Mouse (Mus musculus) lung, embryonic 14.5 days (tissue): ENCODE measurements around the gene Coil. TPM values are rescaled to one million over a fixed set of nuclear protein-coding genes. Genes with fewer than 3 reads are reported as not detected.

Source experiments
- ATAC-seq: fragments of 200-750 bp; cut with Nextera tagmentation; 2 replicates; pipeline ENCODE4 v1.8.0; 2017; ENCODE audit warnings: mild to moderate bottlenecking, moderate TSS enrichment, moderate library complexity; ENCODE audit not compliant: insufficient read depth
- DNase-seq: peaks from one replicate; pipeline ENCODE4 v3.0.0-alpha.2; 2015
- H3K27ac ChIP-seq: fragments of 300-500 bp; sonication (generic); 2 replicates; pipeline ENCODE4 v1.5.1; 2014; ENCODE audit warnings: low read depth, mild to moderate bottlenecking, moderate library complexity
- H3K27me3 ChIP-seq: fragments of 300-500 bp; sonication (generic); 2 replicates; pipeline ENCODE4 v1.6.1; 2014; ENCODE audit warnings: low read length, control low read depth; ENCODE audit not compliant: insufficient read depth
- H3K36me3 ChIP-seq: fragments of 300-500 bp; sonication (generic); 2 replicates; pipeline ENCODE4 v1.6.1; 2014; ENCODE audit warnings: control low read depth; ENCODE audit not compliant: insufficient read depth
- H3K4me1 ChIP-seq: fragments of 300-500 bp; sonication (generic); 2 replicates; pipeline ENCODE4 v1.6.1; 2014; ENCODE audit warnings: antibody characterized with exemption, control low read depth; ENCODE audit not compliant: insufficient read depth
- H3K4me2 ChIP-seq: fragments of 300-500 bp; sonication (generic); 2 replicates; pipeline ENCODE4 v1.6.1; 2014; ENCODE audit warnings: mild to moderate bottlenecking
- H3K4me3 ChIP-seq: fragments of 300-500 bp; sonication (generic); 2 replicates; pipeline ENCODE4 v1.5.1; 2014; ENCODE audit warnings: low read depth, low read length
- H3K9ac ChIP-seq: fragments of 300-500 bp; sonication (generic); 2 replicates; pipeline ENCODE4 v1.6.1; 2014
- H3K9me3 ChIP-seq: fragments of 300-500 bp; sonication (generic); 2 replicates; pipeline ENCODE4 v1.6.1; 2016; ENCODE audit warnings: low read depth, low read length, control low read depth
- CTCF ChIP-seq: IDR thresholded peaks from 2 replicates; pipeline ENCODE4 v1.5.1; 2016; ENCODE audit warnings: antibody characterized with exemption, low read depth
- WGBS: fragments of 180-500 bp; shearing (Covaris S2); extraction: QIAGEN DNeasy Blood & Tissue Kit; methylation state at CpG from one replicate; pipeline ENCODE4 v1.1.7; 2014; 5-methylcytosine and 5-hydroxymethylcytosine counted together
- polyA plus RNA-seq: library from polyadenylated mRNA; unstranded; fragments of >200 nt; fragmentation: Nextera tagmentation; extraction: Ambion mirVana; gene quantifications from 2 replicates; pipeline ENCODE4 v1.2.1, GENCODE M21; 2014

Gene Coil
- polyA plus RNA-seq, 1 experiment from 2014 or later = 12.2 TPM

DNA sequence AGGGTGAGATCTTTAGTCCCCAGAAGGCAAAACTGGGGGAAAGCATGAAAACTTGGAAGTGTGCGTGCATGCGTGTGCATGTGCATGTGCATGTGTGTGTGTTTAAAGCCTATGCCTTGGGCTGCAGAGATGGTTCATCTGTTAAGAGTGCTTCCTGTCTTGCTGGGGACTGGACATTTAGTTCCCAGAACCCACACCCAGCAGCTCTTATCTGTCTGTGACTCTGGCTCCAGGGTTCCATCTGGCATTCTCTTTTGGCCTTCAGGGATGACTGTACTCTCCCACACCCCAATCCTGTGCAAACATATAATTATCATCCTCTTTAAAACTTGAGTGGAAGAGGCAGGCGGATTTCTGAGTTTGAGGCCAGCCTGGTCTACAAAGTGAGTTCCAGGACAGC lies 56.1 kb downstream of the Coil start:
- H3K27me3 ChIP-seq = no peaks in the 10 kb centered on the region
- WGBS = 94% methylated on average over 3 of the region's 3 CpGs
- H3K4me2 ChIP-seq = no peak overlapping the region
- H3K9ac ChIP-seq = no peak overlapping the region
- H3K9me3 ChIP-seq = no peaks in the 10 kb centered on the region
- H3K27ac ChIP-seq = no peak overlapping the region
- no peak for DNase-seq
- H3K36me3 ChIP-seq = no peaks in the 10 kb centered on the region
- ATAC-seq = no peak
- H3K4me1 ChIP-seq = peaks cover 6% of the 10 kb centered on the region
- no peak overlapping the region for H3K4me3 ChIP-seq
- no peak for TF ChIP-seq CTCF

DNA sequence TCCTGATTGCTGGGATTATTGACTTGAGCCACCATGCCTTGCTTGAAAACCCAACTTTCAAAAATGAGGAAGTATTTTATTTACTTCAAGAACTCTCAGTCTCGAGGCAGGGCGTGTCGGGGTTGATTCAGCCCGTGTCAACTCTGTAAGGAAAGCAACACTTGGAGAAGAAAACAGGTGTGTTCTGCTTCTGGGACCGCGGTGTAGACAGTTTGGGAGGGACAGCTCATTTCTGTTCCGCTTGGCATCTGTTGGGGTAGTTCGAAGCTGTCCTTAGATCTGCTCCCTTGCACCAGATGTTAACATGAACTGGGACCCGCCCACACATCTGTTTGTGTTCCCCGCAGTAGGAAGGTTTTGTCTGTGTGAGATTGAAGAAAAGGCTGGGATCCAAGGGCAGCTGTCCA lies 57.9 kb downstream of the Coil start:
- no peaks in the 10 kb centered on the region for H3K9me3 ChIP-seq
- H3K4me3 ChIP-seq = no peak overlapping the region
- DNase-seq (peak; percentile 21), ATAC-seq (no peak)
- H3K4me1 ChIP-seq = peaks cover 6% of the 10 kb centered on the region
- H3K4me2 ChIP-seq = no peak overlapping the region
- no peak for TF ChIP-seq CTCF
- no peaks in the 10 kb centered on the region for H3K27me3 ChIP-seq
- no peak overlapping the region for H3K27ac ChIP-seq
- no peaks in the 10 kb centered on the region for H3K36me3 ChIP-seq
- H3K9ac ChIP-seq = no peak overlapping the region
- 62% methylated on average over 10 of the region's 10 CpGs for WGBS

DNA sequence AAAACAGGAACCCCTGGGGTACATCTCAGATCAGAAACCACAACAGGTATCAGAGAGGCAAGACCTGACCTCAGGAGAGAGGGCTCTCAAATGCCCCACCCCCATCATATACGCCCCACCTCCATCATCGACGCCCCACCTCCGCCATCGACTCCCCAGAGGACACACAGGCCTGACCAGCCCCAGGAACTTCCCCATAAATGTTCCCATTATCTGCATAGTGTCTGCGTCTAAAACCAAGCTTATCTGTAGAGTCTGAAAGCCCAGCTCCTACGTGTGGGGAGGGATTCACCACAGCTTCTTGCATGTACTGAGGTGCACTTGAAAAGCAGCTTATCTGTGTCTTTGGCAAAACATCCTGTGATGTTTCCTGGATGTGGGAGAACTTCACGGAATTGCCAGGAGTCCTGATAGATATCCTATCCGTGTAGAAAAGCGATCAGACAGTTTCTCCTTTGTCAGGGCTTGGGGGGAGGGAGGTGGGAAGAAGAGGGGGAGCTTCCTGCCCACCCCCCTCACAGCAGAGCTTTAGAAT lies 58.9 kb downstream of the Coil start:
- no peak for TF ChIP-seq CTCF
- Histone ChIP-seq H3K36me3 (no peaks in the 10 kb centered on the region), H3K4me1 (peaks cover 6% of the 10 kb centered on the region), H3K27me3 (no peaks in the 10 kb centered on the region), H3K4me2 (no peak overlapping the region), H3K9ac (no peak overlapping the region), H3K4me3 (no peak overlapping the region), H3K9me3 (no peaks in the 10 kb centered on the region), H3K27ac (no peak overlapping the region)
- peak; percentile 16 for DNase-seq
- no peak for ATAC-seq
- WGBS = 22% methylated on average over 10 of the region's 10 CpGs

DNA sequence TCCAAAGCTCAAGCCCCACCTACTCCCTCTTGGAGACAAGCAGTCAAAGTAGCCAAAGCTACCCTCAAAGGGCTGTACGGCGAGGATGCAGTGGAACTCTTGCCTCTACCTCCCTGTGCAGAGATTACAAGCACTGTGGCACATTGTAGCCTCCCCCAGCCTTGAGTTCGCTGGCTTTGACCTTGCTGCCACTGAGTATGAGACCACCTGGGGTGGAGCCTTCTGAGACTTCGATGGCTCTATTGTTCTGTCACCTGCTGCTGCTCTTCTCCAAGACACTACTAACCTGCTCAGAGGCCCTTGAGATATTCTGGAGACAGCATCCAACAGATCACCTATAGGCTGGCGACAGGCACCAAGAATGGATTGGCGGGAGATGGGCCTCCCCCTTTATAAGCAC lies 60.5 kb downstream of the Coil start:
- no peaks in the 10 kb centered on the region for H3K27me3 ChIP-seq
- 85% methylated on average over 6 of the region's 6 CpGs for WGBS
- no peak overlapping the region for H3K9ac ChIP-seq
- no peak overlapping the region for H3K27ac ChIP-seq
- H3K4me1 ChIP-seq = no peaks in the 10 kb centered on the region; the same call in 1 of the 2 replicates
- no peak overlapping the region for H3K4me2 ChIP-seq
- no peaks in the 10 kb centered on the region for H3K36me3 ChIP-seq
- TF ChIP-seq CTCF = no peak
- DNase-seq (no peak), ATAC-seq (no peak)
- no peaks in the 10 kb centered on the region for H3K9me3 ChIP-seq
- no peak overlapping the region for H3K4me3 ChIP-seq

DNA sequence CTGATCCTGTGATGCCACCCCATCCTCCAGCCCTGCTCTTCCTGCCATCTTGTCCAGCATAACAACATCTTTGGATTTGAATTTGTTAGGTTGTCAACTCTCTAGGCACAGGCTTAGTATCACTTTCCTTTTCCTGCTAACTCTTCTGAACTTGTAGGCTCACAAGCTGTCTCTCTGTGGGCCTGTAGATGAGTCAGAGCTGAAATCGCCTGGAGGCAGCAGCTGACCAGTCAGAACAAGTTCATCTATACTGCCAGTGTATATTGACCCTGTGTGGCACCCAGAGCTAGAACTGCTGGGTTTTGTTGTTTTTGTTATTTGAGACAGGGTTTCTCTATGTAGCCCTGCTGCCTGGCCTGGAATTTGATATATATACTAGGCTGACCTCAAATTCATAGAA lies 61.1 kb downstream of the Coil start:
- Histone ChIP-seq H3K4me1 (no peaks in the 10 kb centered on the region; the same call in 1 of the 2 replicates), H3K9ac (no peak overlapping the region), H3K9me3 (no peaks in the 10 kb centered on the region), H3K4me3 (no peak overlapping the region), H3K4me2 (no peak overlapping the region), H3K27me3 (no peaks in the 10 kb centered on the region), H3K36me3 (no peaks in the 10 kb centered on the region), H3K27ac (no peak overlapping the region)
- no peak for TF ChIP-seq CTCF
- ATAC-seq (no peak), DNase-seq (no peak)
- WGBS = 64% methylated on average over 1 of the region's 1 CpGs

DNA sequence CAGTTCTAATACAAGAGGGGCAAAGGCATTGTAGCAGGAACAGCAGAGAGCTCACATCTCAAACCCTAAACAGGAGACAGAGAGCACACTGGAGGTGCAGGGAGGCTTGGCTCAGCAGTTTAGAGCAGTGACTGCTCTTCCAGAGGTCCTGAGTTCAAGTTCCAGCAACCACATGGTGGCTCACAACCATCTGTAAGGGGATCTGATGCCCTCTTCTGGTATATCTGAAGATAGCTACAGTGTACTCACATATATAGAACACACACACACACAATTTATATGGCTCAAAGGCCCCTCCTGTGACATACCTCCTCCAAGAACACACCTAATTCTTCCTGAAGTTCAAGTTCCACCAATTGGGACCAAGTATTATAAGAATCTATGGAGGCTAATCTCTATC lies 64.5 kb downstream of the Coil start:
- Histone ChIP-seq H3K9me3 (no peaks in the 10 kb centered on the region), H3K9ac (no peak overlapping the region), H3K4me1 (no peaks in the 10 kb centered on the region), H3K27me3 (no peaks in the 10 kb centered on the region), H3K27ac (no peak overlapping the region), H3K4me3 (no peak overlapping the region), H3K36me3 (peaks cover 13% of the 10 kb centered on the region), H3K4me2 (no peak overlapping the region)
- no peak for DNase-seq
- 0 out of 2 replicates have a peak, but pooled peaks have one; percentile 16 for TF ChIP-seq CTCF
- ATAC-seq = no peak

DNA sequence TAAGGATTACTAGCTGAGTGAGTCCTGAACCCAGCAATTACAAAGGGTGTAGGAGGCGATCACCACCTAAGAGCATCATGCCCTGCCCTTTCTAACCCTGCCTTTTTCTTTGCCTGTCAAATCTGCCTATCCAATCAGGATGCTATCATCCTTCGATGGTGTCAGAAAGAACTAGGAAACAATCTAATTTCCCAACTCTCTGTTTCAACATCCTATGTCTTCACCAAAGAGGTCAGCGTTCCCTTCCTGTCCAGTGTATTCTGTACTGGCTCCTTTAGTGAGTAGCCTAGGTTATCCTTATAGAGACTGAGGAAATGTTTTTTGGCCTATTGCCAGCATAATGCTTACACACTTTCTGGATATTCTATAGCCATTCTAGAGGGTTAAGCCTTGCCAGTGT lies 65.5 kb downstream of the Coil start:
- TF ChIP-seq CTCF = no peak
- ATAC-seq = no peak
- Histone ChIP-seq H3K27me3 (no peaks in the 10 kb centered on the region), H3K4me2 (no peak overlapping the region), H3K36me3 (peaks cover 22% of the 10 kb centered on the region), H3K9me3 (no peaks in the 10 kb centered on the region), H3K4me1 (no peaks in the 10 kb centered on the region), H3K9ac (no peak overlapping the region), H3K27ac (no peak overlapping the region), H3K4me3 (no peak overlapping the region)
- DNase-seq = peak; percentile 49
- WGBS = 77% methylated on average over 3 of the region's 3 CpGs

DNA sequence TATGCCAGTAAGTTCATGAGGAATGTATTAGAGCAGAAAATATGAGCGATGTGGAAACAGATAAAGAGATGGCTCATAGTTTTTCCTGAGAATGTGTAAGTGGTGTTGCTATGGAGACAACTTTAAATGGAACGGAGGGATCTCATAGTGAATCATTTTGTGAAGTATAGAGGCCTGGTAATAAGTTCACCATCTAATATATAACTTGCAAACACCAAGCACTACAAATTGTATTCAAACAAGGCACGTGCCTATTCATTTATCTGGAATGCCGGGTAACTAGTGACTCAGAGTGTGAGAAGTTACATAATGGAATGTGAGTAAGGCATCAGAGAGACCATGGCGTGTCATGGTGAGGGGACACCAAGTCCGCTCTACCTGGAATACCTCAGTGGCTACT lies 68.4 kb downstream of the Coil start:
- H3K4me3 ChIP-seq = no peak overlapping the region
- no peak overlapping the region for H3K4me2 ChIP-seq
- no peaks in the 10 kb centered on the region for H3K9me3 ChIP-seq
- no peak overlapping the region for H3K27ac ChIP-seq
- DNase-seq = no peak
- H3K9ac ChIP-seq = no peak overlapping the region
- no peaks in the 10 kb centered on the region for H3K27me3 ChIP-seq
- no peak for ATAC-seq
- H3K4me1 ChIP-seq = no peaks in the 10 kb centered on the region
- 87% methylated on average over 6 of the region's 6 CpGs for WGBS
- peaks cover 45% of the 10 kb centered on the region for H3K36me3 ChIP-seq
- no peak for TF ChIP-seq CTCF
